Mouse (Mus musculus) lung, adult 2 months (tissue): ENCODE data around the gene Zfand6.

Source experiments
- CTCF ChIP-seq: fragments of 200-500 bp; IDR thresholded peaks from 2 replicates; pipeline ENCODE4 v1.5.1; 2011; ENCODE audit warnings: mild to moderate bottlenecking, low read length, control low read depth; ENCODE audit not compliant: insufficient read depth
- POLR2A ChIP-seq: fragments of 200-500 bp; IDR thresholded peaks from 2 replicates; pipeline ENCODE4 v1.6.1; 2011; ENCODE audit warnings: low read depth, mild to moderate bottlenecking, control low read depth, low read length, borderline replicate concordance; ENCODE audit errors: extremely low read depth

DNA sequence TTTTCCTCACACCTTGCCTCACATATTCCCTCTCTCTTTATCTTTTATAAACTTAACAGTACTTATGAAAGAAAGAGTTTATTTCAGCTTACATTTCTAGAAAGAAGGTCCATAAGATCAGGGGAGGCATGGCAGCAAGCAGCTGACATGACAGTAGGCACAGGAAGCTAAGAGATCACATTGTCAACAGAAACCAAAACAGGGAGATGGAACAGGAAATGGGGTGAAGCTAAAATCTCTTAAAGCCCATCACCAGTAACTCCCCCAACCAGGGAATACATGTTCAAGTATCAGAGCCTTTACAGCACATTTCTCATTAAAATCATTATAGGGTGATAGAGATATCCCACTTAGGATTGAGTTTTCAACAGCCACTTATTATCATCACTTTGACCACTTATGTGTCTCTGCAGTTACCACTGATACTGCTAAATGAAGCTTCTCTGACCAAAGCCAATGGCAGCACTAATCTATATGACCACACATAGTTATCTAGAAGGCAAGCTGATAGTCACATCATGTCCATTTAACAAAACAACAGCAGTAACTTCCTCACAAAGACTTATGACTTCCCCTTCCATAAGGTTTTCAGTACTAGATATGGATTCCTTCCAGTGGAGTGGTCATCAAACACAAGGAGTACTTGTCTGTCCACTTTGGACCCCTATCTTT is 20.7 kb upstream of the Zfand6 start:
- TF ChIP-seq CTCF (no peak), POLR2A (no peak)
